Mouse (Mus musculus): ENCODE measurements around the gene Trim50.

Gene Trim50

GRCm38 (mm10) chr5:135352995-135353394, at the start of gene Trim50:
Trim50 (plus strand) TSS chr5:135353295.
- in situ Hi-C loops (cut with MboI; ENCODE audit: unreplicated experiment in 2 of 2) = no loop called here

GRCm38 (mm10) chr5:135306321-135306965, 46.7 kb upstream of the Trim50 start:
- in situ Hi-C loops (cut with MboI; ENCODE audit: unreplicated experiment in 2 of 2) = no loop called here

GRCm38 (mm10) chr5:135316177-135316576, 36.9 kb upstream of the Trim50 start:
- in situ Hi-C loops (cut with MboI; ENCODE audit: unreplicated experiment in 2 of 2) = no loop called here

GRCm38 (mm10) chr5:135319856-135320255, 33.2 kb upstream of the Trim50 start:
- in situ Hi-C loops (cut with MboI; ENCODE audit: unreplicated experiment in 2 of 2) = no loop called here

GRCm38 (mm10) chr5:135322197-135322596, 30.9 kb upstream of the Trim50 start:
- in situ Hi-C loops (cut with MboI; ENCODE audit: unreplicated experiment in 2 of 2) = no loop called here

GRCm38 (mm10) chr5:135326121-135326659, 26.9 kb upstream of the Trim50 start:
- in situ Hi-C loops (cut with MboI; ENCODE audit: unreplicated experiment in 2 of 2) = no loop called here

GRCm38 (mm10) chr5:135329471-135329870, 23.6 kb upstream of the Trim50 start:
- in situ Hi-C loops (cut with MboI; ENCODE audit: unreplicated experiment in 2 of 2) = no loop called here

GRCm38 (mm10) chr5:135330201-135330600, 22.9 kb upstream of the Trim50 start:
- in situ Hi-C loops (cut with MboI; ENCODE audit: unreplicated experiment in 2 of 2) = no loop called here

- in situ Hi-C loops (cut with MboI; ENCODE audit: unreplicated experiment in 2 of 2) = no loop called here
These were observed 21.9 kb upstream of the Trim50 start for GRCm38 (mm10) chr5:135331161-135331560.

GRCm38 (mm10) chr5:135337575-135337974, 15.5 kb upstream of the Trim50 start:
- in situ Hi-C loops (cut with MboI; ENCODE audit: unreplicated experiment in 2 of 2) = no loop called here

GRCm38 (mm10) chr5:135345989-135346388, 7.1 kb upstream of the Trim50 start:
- in situ Hi-C loops (cut with MboI; ENCODE audit: unreplicated experiment in 2 of 2) = no loop called here

GRCm38 (mm10) chr5:135346430-135346829, 6.7 kb upstream of the Trim50 start:
- in situ Hi-C loops (cut with MboI; ENCODE audit: unreplicated experiment in 2 of 2) = no loop called here

- in situ Hi-C loops (cut with MboI; ENCODE audit: unreplicated experiment in 2 of 2) = no loop called here
These were observed 5.5 kb upstream of the Trim50 start for GRCm38 (mm10) chr5:135347511-135348011.

GRCm38 (mm10) chr5:135349862-135350261, 3.2 kb upstream of the Trim50 start, which contains the start of gene Fkbp6:
Fkbp6 (minus strand) TSS chr5:135350044.
- in situ Hi-C loops (cut with MboI; ENCODE audit: unreplicated experiment in 2 of 2) = no loop called here

- in situ Hi-C loops (cut with MboI; ENCODE audit: unreplicated experiment in 2 of 2) = no loop called here
These were observed 1.5 kb upstream of the Trim50 start for GRCm38 (mm10) chr5:135351606-135352005.

- in situ Hi-C loops (cut with MboI; ENCODE audit: unreplicated experiment in 2 of 2) = no loop called here
These were observed 469 bp downstream of the Trim50 start for GRCm38 (mm10) chr5:135353564-135353963.

- in situ Hi-C loops (cut with MboI; ENCODE audit: unreplicated experiment in 2 of 2) = no loop called here
These were observed 3.0 kb downstream of the Trim50 start for GRCm38 (mm10) chr5:135356090-135356489.

GRCm38 (mm10) chr5:135357556-135357955, 4.5 kb downstream of the Trim50 start:
- in situ Hi-C loops (cut with MboI; ENCODE audit: unreplicated experiment in 2 of 2) = no loop called here

- in situ Hi-C loops (cut with MboI; ENCODE audit: unreplicated experiment in 2 of 2) = loop anchor here in 1 of 2 experiments (10.0 kb wide), 1 partner anchor 245 kb away; no protein-coding TSS in a partner anchor
These were observed 6.7 kb downstream of the Trim50 start for GRCm38 (mm10) chr5:135359772-135360171.

- in situ Hi-C loops (cut with MboI; ENCODE audit: unreplicated experiment in 2 of 2) = loop anchor here in 1 of 2 experiments (10.0 kb wide), 1 partner anchor 248 kb away; no protein-coding TSS in a partner anchor
These were observed 9.5 kb downstream of the Trim50 start for GRCm38 (mm10) chr5:135362572-135362971.

GRCm38 (mm10) chr5:135363540-135363939, 10.4 kb downstream of the Trim50 start:
- in situ Hi-C loops (cut with MboI; ENCODE audit: unreplicated experiment in 2 of 2) = loop anchor here in 1 of 2 experiments (10.0 kb wide), 1 partner anchor 249 kb away; no protein-coding TSS in a partner anchor

GRCm38 (mm10) chr5:135367841-135368240, 14.7 kb downstream of the Trim50 start:
- in situ Hi-C loops (cut with MboI; ENCODE audit: unreplicated experiment in 2 of 2) = loop anchor here in 1 of 2 experiments (10.0 kb wide), 1 partner anchor 253 kb away; no protein-coding TSS in a partner anchor
